Mouse (Mus musculus): ENCODE results near the gene Cox6b2.

Cox6b2 gene

GRCm38 (mm10) chr7:4719276-4719675, 33.6 kb downstream of the Cox6b2 start:
- in situ Hi-C loops (cut with MboI, MseI) = no loop called here

GRCm38 (mm10) chr7:4716955-4717354, 35.9 kb downstream of the Cox6b2 start:
- in situ Hi-C loops (cut with MboI, MseI) = no loop called here

GRCm38 (mm10) chr7:4712594-4712993, 40.3 kb downstream of the Cox6b2 start:
- in situ Hi-C loops (cut with MboI, MseI) = no loop called here

DNA sequence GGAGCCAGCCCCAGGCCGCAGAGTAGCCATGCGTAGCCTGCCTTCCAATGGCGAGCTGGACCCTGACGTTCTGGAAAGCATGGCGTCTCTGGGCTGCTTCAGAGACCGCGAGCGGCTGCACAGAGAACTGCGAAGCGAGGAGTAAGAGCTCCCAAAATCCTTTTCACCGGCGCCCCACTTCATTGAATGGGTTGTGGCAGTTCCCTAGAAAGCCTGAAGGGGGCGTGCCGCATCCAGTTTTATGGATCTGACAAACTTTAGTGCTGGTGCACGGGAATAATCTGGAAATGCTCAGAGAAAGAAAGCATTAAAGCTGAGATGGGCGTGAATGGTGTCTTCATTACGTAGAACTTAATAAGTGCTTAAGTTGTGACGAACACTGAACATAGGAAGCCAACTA, 47.8 kb downstream of the Cox6b2 start:
- in situ Hi-C loops (cut with MboI, MseI) = no loop called here

DNA sequence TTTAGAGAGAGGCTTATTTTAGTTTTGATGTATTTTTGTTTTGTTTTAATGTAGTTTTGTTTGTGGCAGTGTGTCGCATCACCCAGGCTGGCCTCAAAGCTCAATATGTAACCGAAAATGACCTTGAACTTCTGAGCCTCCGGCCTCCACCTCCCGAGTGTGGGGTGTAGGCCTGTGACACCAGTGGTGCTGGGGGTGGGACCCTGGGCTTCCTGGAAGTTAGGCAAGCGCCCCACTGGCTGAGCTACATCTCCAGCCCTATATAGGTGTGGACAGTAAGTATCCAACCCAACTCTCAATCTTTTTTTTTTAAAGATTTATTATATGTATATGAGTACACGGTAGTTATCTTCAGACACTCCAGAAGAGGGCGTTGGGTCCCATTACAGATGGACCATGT, 49.7 kb downstream of the Cox6b2 start:
- in situ Hi-C loops (cut with MboI, MseI) = no loop called here

GRCm38 (mm10) chr7:4702334-4702733, 50.6 kb downstream of the Cox6b2 start:
- in situ Hi-C loops (cut with MboI, MseI) = no loop called here

All from T-helper 2 cell (primary cell).